ENCODE assay signal across 9 mouse cellular contexts in genomic region chr4:123080791-123081190, GRCm38 (mm10). TPM values are rescaled to one million over a fixed set of nuclear protein-coding genes. Genes with fewer than 3 reads are reported as not detected.
DNase-seq lines count a peak whose midpoint lies in the region; ATAC-seq and TF ChIP-seq lines count a peak whose summit lies in the region.
"Had no signal": no experiment of that assay in that cellular context is flagged by ENCODE, and none has a peak within 500 bp of the region (broad histone marks: within the 10 kb centered on the region; RNA-seq: fewer than 3 reads in every experiment).

No protein-coding gene starts in this region.

- peak; percentile 38 for DNase-seq in kidney, adult 2 months
- DNase-seq in kidney, adult 11 months = no peak
- peak; percentile 38 to 52 for DNase-seq in cerebellum, postnatal 36 days
- DNase-seq in lung, postnatal 10 days = peak; percentile 52
- DNase-seq in layer of hippocampus, adult 11-12 months (ENCODE audit: low spot score) = no peak
- no peak for DNase-seq in layer of hippocampus, adult 9-11 months

- peak overlapping the region; percentile 43; the same call in 1 of the 2 replicates for H3K9ac ChIP-seq in stomach, embryonic 16.5 days (ENCODE audit: low read length)

- 39% methylated on average over 13 of the region's 13 CpGs for WGBS in kidney, adult 2 months
- WGBS in stomach, embryonic 16.5 days = 39% methylated on average over 13 of the region's 13 CpGs

- H3K9me3 ChIP-seq in stomach, embryonic 16.5 days (replicated peaks; ENCODE audit: control insufficient read depth, low read length) = no peaks in the 10 kb centered on the region

- peak; percentile 83 for ATAC-seq in stomach, embryonic 16.5 days (ENCODE audit: insufficient read depth, low FRiP score)
- no peak for ATAC-seq in inflammation-experienced regulatory T-cells, adult 6 months
- ATAC-seq: Patski had no signal

- no peak for TF ChIP-seq POLR2A in kidney, adult 2 months (IDR thresholded peaks at IDR 0.05; ENCODE audit: low read depth, low read length)

- no peak overlapping the region for H3K27ac ChIP-seq in kidney, adult 2 months (ENCODE audit: insufficient read depth, low read depth, low read length)
- H3K27ac ChIP-seq in stomach, embryonic 16.5 days (ENCODE audit: low read length) = peak overlapping the region; percentile 78

- TF ChIP-seq CTCF in kidney, adult 2 months (conservative IDR thresholded peaks at IDR 0.05; ENCODE audit: insufficient read depth, insufficient read length, low read depth, low read length) = no peak

- no peak overlapping the region for H3K4me3 ChIP-seq in kidney, adult 2 months (ENCODE audit: insufficient read depth, low read depth, low read length)
- no peak overlapping the region for H3K4me3 ChIP-seq in stomach, embryonic 16.5 days (replicated peaks; ENCODE audit: low read length)

- H3K4me2 ChIP-seq in stomach, embryonic 16.5 days (ENCODE audit: low read depth, low read length) = 0 out of 2 replicates have a peak overlapping the region, but pooled peaks have one; percentile 7

- no peaks in the 10 kb centered on the region for H3K36me3 ChIP-seq in kidney, adult 2 months (ENCODE audit: control insufficient read depth, insufficient read depth, low read length)
- H3K36me3 ChIP-seq in stomach, embryonic 16.5 days (ENCODE audit: control insufficient read depth, insufficient read depth, low read length) = no peaks in the 10 kb centered on the region

- no peaks in the 10 kb centered on the region for H3K4me1 ChIP-seq in kidney, adult 2 months (ENCODE audit: control insufficient read depth, insufficient read depth, low read length)
- no peaks in the 10 kb centered on the region; the same call in 1 of the 2 replicates for H3K4me1 ChIP-seq in stomach, embryonic 16.5 days (ENCODE audit: control insufficient read depth, insufficient read depth, low read length)

- no peaks in the 10 kb centered on the region for H3K27me3 ChIP-seq in kidney, adult 2 months (replicated peaks; ENCODE audit: control insufficient read depth, insufficient read depth, low read length)
- H3K27me3 ChIP-seq in stomach, embryonic 16.5 days (ENCODE audit: control insufficient read depth, insufficient read depth, low read length) = no peaks in the 10 kb centered on the region
- H3K27me3 ChIP-seq: Patski had no signal

RNA-seq across cellular contexts. Expression of gene Bmp8b, which starts 24.2 kb away (rescaled TPM):
- 0.03 and 0.14 TPM in 2 replicates for polyA plus RNA-seq in kidney, adult 2 months (2012; rRNA removed)
- polyA plus RNA-seq in stomach, embryonic 16.5 days (2015; fragmentation: Nextera tagmentation; extraction: Ambion mirVana) = 0.50 and 0.67 TPM in 2 replicates
- not detected for polyA plus RNA-seq in inflammation-experienced regulatory T-cells, adult 6 months (2017; shearing (Covaris generic))

RNA-seq across cellular contexts. Expression of gene Oxct2b, which starts 35.3 kb away (rescaled TPM):
- 0.11 TPM in 1 of 2 replicates, not detected in the other for polyA plus RNA-seq in kidney, adult 2 months (2012; rRNA removed)
- polyA plus RNA-seq in stomach, embryonic 16.5 days (2015; fragmentation: Nextera tagmentation; extraction: Ambion mirVana) = 0.22 TPM in 1 of 2 replicates, not detected in the other
- not detected for polyA plus RNA-seq in inflammation-experienced regulatory T-cells, adult 6 months (2017; shearing (Covaris generic))
- polyA plus RNA-seq: Patski had no signal

RNA-seq across cellular contexts. Expression of gene Ppie, which starts 59.0 kb away (rescaled TPM):
- 14.3 and 17.3 TPM in 2 replicates for polyA plus RNA-seq in kidney, adult 2 months (2012; rRNA removed)
- 79.4 and 85.4 TPM in 2 replicates for polyA plus RNA-seq in stomach, embryonic 16.5 days (2015; fragmentation: Nextera tagmentation; extraction: Ambion mirVana)
- 100 to 1,000 TPM in 1 of 3 experiments, 10 to 100 TPM in 2; 68.9 to 105 (median 92.0) TPM for polyA plus RNA-seq in inflammation-experienced regulatory T-cells, adult 6 months (2017; shearing (Covaris generic))

Comparison
In these comparisons a context has a peak if more than half of its experiments do, and no peak if none do; other contexts are left out.
1. DNase-seq: peak in kidney, adult 2 months (single experiment), cerebellum, postnatal 36 days (2 of 2) and lung, postnatal 10 days (single experiment); none in kidney, adult 11 months (single experiment), layer of hippocampus, adult 11-12 months (single experiment) and layer of hippocampus, adult 9-11 months (single experiment).